Mouse (Mus musculus) urinary bladder, postnatal 4 days (tissue): ENCODE data around the gene Gm45062.

Experiments
- DNase-seq, 2 experiments: peaks; one replicate each; pipeline ENCODE4 v3.0.0; 2021 to 2022; ENCODE audit warnings: low spot score in 2 of 2

Gene Gm45062

DNA sequence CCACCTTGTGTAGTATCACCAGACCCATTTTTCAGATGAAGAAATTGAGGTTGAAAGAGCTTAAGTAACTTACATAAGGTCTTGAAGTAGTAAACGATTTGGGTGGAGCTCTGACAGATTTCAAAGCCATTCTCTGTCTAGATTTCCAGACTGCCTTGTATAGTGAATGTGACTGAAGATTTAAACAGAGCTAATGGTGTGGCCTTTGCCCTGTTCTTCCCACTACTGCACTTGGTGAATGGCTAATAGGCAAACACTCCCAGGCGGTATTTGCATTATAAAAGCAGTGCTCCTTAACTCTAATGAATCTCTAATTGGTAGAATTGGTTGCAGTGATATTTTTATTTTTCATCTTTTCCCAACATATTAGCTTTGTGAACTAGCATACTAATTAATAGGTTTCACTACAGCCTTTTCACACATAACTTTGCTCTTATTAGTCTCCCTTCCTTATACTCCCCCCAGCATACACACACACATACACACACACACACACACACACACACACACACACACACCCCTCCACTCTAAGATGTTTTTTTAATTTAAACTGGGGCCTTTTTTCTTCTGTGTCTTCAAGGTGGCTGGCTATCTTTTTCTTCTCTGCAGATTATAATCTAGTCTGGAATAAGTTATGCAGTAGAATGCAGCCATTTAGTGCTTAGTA is 109.1 kb downstream of the Gm45062 start:
- DNase-seq, result no peak

DNA sequence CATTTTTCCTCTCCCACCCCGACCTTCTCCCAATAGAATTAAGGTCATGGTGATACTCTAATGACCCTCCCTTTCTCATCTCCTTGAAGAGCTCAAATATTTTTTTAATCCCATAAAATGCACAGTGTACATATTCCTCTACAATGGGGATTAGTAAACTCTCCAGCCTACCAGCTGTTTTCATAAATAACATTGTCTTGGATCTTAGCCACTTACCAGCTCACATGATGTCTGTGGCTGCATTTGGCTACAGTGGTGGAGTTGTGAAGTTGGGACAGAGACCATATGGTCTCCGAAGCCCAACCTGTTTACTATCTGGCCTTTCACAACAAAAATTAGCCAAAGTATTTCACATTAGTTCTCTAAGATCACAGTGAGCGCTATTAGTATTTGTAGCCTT is 111.4 kb downstream of the Gm45062 start:
- no peak for DNase-seq

DNA sequence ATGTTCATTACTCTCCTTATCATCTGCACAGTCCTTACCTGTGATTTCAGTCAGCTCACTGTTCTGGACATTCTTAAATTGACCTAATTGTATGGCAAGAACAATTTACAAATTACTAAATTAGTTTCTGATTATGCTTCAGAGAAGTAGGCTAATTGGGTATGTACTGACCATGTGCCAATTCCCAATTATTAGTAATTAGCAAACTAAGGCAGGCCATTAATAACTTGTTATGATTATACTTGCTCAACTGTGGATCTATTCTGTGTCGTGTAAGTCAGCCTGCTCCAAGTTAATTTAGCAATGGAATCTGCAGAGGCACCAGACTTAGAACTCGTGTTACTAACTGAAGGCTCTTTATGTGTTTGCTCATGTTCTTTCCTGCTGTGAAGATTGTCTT is 113.8 kb downstream of the Gm45062 start:
- no peak for DNase-seq

DNA sequence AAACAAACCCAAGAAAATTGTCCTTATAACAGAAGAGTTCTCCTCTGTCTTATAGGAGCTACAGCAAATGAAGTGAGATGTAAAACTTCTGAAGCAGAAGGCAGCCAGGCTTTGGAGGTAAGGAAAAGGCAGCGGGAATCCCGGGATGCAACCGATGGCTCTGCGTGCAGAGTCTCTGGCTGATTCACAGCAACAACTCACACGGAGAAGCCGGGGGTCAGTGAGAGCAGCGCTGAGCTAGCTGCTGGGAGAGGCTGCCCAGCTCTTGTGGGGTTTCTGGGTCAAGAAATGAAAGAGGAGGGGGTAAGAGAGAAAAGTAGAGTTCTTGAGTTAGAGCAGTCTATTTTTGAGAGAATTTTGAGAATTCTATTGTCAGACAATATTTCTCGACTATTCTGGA is 114.6 kb downstream of the Gm45062 start:
- no peak for DNase-seq

DNA sequence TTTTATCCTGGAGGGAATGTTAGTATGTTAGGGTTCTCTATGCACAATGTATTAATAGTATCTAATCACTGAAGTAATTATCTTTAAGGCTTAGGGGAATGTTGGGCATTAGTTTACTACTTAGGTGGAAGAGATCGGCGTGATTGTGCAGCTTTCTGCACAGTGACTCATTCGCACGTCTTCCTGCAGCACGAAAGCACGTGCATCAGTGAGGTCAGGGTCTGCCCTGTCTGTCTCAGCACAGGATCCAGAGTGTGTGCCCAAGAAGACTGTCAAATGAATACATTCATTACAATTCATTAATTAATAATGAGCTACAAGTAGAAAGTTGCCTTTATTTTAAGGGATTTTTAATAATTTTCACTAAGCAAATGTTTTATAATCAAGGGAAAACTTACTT is 115.0 kb downstream of the Gm45062 start:
- no peak for DNase-seq

DNA sequence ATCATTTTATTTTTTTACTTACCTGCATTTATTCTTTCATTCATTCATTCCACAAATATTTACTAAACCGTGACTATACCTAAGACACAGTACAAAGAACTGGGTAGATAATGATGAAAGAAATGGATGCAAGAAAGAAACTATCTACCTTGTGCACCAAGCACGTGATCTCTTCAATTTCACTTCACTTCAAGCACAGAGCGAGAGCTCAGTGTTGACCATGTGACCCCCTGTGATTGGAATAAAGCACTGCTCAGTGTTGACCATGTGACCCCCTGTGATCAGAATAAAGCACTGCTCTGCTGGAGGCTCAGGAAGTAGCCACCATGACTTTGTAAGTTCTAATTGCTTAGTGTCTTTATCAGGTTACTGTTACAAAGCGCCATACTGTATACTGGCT is 115.5 kb downstream of the Gm45062 start:
- no peak for DNase-seq

DNA sequence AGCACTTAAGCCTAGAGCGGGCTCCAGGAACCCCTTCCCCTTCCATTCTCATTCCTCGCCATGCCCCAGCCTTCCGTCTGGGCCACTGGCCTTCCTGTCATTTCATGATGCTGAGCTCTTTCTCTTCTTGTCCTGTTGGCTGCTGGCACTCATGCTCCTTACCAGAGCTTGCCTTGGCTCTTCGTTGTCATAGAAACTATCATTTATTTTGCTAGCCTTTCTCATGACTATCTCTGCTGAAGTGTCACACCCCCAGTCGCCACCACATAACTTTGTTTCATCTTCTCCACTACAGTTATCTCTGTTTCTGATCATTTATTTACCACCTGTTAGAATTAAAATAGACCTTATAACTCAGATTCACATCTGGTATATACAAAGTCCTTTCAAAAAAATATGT is 117.1 kb downstream of the Gm45062 start:
- DNase-seq, result no peak

DNA sequence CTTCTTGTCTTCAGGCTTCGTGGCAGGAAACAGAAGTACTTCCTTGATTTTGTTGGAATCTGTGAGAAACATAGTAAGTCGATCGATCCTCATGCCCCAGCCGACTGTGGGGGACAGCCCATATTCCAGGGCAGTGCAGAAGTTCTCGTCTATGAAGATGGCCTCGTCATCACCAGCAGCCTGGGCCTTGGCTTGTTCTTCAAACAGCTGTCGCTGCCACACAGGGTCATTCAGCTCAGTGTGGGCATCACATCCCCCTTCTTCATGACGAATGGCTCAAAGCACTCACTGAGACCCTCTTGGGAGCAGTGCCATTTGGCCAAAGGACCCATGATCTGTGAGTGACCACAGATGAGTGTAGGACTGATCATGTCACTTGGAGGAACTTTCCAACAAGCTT is 118.4 kb downstream of the Gm45062 start:
- no peak for DNase-seq

DNA sequence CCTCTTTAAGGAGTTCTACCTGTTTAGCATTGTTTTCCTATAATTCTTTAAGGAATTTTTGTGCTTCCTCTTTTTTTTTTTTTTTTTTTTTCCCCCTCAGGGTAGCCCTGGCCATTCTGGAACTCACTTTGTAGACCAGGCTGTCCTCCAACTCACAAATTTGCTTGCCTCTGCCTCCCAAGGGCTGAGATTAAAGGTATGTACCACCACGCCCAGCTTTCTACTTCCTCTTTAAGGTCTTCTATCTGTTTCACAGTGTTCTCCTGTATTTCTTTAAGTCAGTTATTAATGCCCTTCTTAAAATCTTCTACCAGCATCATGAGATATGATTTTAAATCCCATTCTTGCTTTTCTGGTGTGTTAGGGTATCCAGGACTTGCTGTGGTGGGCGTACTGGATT is 130.1 kb downstream of the Gm45062 start:
- no peak for DNase-seq

DNA sequence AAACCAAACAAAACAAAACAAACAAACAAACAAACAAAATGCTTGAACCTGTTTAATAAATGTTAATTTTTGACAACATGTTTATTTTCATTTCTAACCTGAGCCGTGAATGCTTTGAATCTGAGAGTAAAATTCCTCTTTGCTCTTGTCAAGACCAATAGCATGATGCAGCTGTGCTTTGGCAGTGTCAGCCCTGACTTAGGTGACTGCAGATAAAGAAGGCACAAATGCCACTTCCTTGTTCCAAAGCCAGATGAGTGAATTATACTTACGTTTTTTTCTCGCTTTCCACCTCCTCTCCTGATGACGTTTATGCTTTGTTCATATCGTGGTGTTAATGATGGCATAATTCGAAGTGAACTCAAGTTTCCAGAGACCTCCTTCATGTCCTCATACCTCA is 131.0 kb downstream of the Gm45062 start:
- no peak for DNase-seq

DNA sequence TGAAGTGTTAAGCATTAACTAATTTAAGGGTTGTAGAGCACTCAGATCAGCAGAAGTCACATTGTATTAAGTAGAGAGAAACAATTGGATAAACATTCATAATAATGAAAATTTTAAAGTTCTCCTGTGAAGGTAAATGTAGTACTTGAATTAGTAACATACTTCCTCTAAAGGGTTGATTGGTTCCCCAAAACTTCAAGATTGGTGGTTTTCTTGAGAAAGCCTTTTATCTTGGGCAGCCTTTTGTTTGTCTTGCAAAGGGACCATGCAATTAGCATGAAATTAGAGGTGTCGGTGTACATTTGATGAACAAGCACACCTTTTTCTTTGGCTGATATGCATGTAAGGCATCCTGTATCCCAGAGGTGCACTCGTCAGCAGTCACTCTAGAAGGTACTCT is 131.7 kb downstream of the Gm45062 start:
- no peak for DNase-seq

DNA sequence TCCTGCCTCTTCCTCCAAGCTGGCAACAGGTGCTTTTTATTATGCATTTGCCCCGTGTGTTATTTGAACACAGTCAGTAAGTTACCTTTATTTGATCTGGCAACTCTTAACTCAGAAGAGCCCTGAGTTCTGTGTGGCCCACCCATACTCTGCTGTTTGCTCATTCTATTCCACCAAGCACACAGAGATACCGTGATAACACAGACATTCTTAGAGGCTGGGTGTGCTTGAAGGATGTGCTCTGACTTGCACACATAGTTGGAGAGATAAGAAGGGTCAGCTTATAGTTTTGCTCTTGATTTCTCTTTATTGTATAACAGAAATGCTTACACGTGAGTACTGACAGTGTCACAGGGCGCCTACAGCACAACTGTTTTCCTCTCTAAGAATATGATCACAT is 133.8 kb downstream of the Gm45062 start:
- no peak for DNase-seq

DNA sequence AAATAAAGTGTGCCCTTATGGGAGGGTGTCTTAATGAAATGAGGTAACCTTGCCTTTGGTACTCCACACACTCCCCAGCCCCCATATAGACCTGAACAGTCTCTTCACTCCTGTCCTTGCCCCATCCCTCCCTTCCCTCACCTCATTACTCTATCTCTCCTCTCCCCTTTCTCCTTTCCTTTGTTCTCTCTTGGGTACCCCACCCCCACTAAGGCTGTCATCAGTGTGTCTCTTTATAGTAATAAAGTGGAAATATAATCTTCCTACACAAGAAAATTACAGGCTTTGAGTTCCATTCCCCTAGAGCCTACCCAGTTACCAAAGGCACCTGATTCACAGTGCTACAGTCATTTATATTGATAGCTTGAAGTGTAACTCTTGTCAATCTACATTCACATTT is 134.8 kb downstream of the Gm45062 start:
- DNase-seq, result no peak

DNA sequence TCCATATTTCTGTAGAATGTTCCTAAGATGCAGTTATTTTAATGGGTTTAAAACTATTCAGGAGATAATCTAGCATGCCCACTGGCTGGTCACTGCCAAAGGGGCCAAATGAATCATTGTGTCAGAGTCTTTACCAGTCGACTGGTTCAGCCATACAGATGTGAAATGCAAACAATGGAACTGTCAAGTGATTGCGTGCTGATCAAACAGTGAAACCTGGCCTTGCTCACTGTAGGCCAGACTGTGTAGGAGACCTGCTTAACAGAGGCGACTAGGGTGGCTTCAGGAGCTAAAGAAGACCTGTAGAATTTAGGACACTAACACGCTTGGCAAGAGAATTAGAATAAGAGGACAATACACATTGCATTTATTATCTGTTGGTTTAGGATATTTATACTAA is 135.8 kb downstream of the Gm45062 start:
- no peak for DNase-seq

DNA sequence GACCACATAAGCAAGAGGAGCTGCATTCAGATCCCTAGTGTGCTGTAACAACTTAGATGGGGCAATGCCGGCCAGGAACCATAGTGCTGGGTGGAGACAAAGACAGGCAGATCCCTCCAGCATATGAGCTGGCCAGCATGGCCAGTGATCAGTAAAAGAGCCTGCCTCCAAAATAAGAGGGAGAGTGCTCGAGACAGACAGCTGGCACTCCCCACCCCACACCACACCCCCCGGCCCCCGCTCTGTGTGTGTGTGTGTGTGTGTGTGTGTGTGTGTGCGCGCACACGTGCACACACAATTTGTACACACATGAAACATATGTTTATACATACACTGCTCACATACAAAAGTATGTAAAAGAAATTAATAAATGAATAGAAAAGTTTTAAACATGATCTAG is 138.0 kb downstream of the Gm45062 start:
- no peak for DNase-seq

DNA sequence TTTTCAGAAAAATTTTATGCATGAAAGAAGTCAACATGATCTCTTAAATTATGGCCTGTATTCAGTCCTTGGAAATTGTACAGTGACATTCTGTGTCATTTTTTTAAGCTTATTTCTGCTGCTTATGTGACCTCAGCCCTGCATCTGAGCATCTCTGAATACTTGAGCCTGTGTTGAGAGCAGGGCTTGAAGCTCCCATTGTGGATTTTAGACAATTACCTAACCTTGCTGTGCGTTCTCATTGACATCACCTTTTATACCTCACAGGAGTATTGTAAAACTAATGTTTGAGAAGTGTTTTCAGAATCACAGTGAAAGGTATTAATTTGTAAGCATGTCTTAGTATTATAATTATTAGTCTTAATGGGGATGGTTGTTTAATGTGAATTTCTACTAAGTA is 140.5 kb downstream of the Gm45062 start:
- DNase-seq, result no peak

DNA sequence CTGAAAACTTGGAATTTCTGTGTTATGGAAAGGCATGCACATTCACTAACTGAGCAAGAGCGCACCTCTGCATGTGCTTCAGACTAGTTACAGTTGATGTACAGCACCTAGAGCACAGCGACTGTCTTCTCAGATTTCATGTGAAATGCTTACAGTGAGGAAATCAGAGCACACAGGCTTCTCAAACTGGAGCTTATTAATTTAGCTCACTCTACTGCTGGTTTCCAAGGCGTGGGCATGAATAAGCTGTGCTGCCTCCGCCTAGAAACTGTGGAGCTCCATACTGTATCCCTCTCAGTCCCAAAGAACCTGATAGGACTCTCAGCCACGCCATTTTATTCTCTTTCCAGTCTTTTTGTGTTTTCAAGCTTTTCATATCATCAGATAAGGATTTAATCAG is 143.9 kb downstream of the Gm45062 start:
- no peak for DNase-seq

DNA sequence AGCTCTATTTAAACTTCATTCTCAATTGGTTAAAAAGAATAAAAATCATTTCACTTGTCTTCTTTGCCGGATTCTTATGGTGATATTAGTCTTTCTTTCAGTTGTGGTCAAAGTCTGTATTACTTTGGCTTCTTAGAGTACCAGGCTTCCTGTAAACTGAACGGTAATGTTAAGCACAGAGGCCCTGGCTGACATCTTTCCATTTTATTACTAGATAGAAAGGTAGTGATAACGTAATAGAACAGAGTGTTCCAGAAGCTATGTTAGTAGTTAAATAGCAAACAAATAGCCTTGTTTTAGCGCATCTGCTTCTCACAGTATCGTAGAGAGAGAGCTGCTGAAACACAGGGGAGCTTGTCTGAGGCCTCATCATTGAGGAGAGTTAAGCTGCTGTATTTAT is 146.6 kb downstream of the Gm45062 start:
- no peak for DNase-seq

DNA sequence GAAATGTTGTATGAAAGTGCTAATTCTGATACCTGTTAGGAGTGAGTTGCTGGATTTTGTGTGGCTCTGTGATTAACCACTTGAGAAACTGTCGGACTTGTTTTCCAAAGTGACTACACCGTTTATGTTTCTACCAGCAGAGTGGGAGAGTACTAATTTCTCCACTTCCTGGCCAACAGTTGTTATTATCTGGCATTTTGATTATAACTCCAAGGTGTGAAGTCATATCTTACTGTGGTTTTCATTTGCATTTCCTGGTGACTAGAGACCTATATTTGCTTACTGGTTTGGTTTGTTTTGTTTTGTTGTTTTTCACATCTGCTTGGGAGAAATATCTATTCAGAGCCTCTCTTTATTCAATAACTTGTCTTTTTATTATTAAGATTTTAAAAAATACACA is 149.1 kb downstream of the Gm45062 start:
- DNase-seq, result no peak

DNA sequence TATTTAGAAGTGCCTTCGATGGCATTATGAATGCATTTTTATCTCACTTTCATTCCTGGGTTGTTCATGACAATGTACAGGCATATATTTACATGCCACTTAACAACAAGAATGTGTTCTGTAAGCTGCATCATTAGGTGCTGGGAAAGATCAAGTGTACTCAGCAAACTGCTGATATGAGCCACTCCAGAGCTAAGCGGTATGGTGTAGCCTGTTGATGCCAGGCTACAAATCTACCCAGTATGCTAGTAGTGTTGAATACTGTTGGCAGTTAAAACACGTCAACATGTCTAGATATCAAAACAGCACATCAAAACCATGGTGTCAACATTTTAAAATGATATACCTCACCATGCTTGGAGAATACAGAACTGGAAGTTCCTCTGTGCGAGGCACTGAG is 150.6 kb downstream of the Gm45062 start:
- no peak for DNase-seq

DNA sequence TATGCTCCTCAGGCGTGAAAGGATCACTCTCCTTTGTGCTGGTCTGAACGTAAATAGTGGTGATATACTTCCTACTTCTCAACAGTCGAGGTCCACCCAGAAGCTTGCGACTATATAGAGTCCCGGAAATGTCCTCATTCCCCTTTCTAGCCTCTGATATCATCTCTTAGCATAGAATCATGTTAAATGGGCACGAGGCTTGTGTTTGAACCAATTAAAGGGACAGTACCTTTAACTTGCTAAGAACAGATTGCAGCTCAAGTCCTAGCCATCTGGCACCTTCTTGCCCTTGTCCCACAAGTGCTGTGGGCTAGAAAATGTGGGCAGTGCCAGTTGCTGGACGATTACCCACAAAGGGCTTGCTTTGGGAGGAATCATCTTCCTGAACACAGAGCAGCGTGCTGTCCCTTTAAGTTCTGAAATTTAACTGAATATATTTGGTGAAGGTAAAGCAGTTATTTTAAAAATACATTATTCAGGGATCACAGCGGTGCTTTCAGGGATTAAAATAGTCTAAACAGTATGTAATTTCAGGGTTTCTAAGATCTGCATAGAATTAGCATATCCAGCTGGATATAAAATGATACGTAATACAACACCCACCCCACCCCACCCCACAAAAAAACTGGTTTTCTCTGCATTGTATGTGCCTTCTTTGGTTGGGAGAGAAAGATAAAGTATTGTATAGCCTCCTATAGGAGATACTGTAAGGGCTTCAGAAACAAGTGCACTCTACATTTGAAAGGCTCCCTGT is 153.8 kb downstream of the Gm45062 start:
- no peak for DNase-seq

DNA sequence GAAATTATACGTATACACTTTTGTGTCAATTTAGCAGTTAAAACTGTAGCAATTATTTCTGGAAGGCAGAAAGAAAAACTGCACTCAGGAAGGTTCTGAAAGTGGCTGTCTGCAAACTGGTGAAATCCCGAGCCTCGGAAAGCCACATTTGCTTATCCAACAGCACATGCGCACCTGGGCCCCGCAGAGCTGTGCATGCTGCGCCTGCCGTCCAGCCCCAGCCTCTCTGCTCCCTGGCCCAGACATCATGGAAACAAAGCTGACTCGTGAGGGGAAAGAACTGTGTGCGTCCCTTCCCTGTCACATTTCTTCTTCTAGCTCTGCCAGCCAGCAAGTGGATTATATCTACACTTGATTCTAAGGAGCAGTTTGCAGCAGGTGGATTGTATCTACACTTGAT is 154.8 kb downstream of the Gm45062 start:
- DNase-seq, result no peak

DNA sequence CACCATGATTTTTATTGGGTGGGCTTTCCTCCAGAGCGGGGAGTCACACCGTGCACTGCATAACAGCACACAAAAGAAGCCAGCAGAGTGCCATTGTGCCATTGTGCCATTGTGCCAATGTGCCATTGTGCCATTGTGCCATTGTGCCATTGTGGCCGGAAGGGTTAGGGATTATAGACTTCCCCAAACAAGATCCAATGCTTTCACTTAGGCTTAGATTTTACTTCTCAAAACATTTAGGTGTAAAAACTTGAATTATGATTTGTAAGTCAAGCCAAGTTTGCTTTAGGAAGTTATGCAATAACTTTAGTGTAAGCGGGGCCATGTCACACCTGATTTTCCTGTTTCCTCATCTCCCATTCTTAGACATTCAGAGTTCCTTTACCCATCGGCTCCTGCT is 156.6 kb downstream of the Gm45062 start:
- DNase-seq, result no peak
